8 mouse cellular contexts compared by ENCODE assay signal in genomic region chr4:116687041-116687440, GRCm38 (mm10). TPM values are rescaled to one million over a fixed set of nuclear protein-coding genes. Genes with fewer than 3 reads are reported as not detected.
A peak's percentile ranks its signal among the peaks of the same experiment; 100 is the strongest.
DNase-seq lines count a peak whose midpoint lies in the region; ATAC-seq and TF ChIP-seq lines count a peak whose summit lies in the region.

No protein-coding gene starts in this region.

- H3K4me1 ChIP-seq in embryonic facial prominence, embryonic 13.5 days: peaks cover 19% of the 10 kb centered on the region
- H3K4me1 ChIP-seq in intestine, postnatal 0 days (replicated peaks; ENCODE audit: control insufficient read depth, insufficient read depth, low read length): peaks cover 3% of the 10 kb centered on the region; the same call in 1 of the 2 replicates
- peaks cover 16% of the 10 kb centered on the region for H3K4me1 ChIP-seq in neural tube, embryonic 13.5 days (replicated peaks)

- H3K4me2 ChIP-seq in embryonic facial prominence, embryonic 13.5 days: peak overlapping the region; percentile 67
- H3K4me2 ChIP-seq in intestine, postnatal 0 days (replicated peaks; ENCODE audit: low read depth): peak overlapping the region; percentile 68
- H3K4me2 ChIP-seq in neural tube, embryonic 13.5 days: peak overlapping the region; percentile 81

- H3K27me3 ChIP-seq in embryonic facial prominence, embryonic 13.5 days: no peaks in the 10 kb centered on the region
- H3K27me3 ChIP-seq in intestine, postnatal 0 days (replicated peaks; ENCODE audit: control insufficient read depth, insufficient read depth, low read length): no peaks in the 10 kb centered on the region
- H3K27me3 ChIP-seq in neural tube, embryonic 13.5 days: no peaks in the 10 kb centered on the region

- TF ChIP-seq CTCF in layer of hippocampus, adult 2 months (conservative IDR thresholded peaks at IDR 0.05): no peak
- TF ChIP-seq CTCF in intestine, postnatal 0 days (IDR thresholded peaks at IDR 0.05; ENCODE audit: low read depth): no peak

- no peak for DNase-seq in layer of hippocampus, adult 2 months (ENCODE audit: low spot score in 2 of 2)
- no peak for DNase-seq in layer of hippocampus, postnatal 25 days (ENCODE audit: extremely low spot score in 1 of 2, low spot score in 1 of 2)
- no peak for DNase-seq in cerebellum, adult 18-20 months
- DNase-seq in testis, postnatal 14 days (ENCODE audit: low spot score): no peak

- H3K9me3 ChIP-seq in embryonic facial prominence, embryonic 13.5 days: no peaks in the 10 kb centered on the region
- H3K9me3 ChIP-seq in intestine, postnatal 0 days (ENCODE audit: control insufficient read depth): no peaks in the 10 kb centered on the region
- H3K9me3 ChIP-seq in neural tube, embryonic 13.5 days: no peaks in the 10 kb centered on the region

- no peak for ATAC-seq in embryonic facial prominence, embryonic 13.5 days (ENCODE audit: insufficient number of reproducible peaks, insufficient read depth, low FRiP score, low TSS enrichment, low read depth)
- ATAC-seq in intestine, postnatal 0 days: no peak
- ATAC-seq in neural tube, embryonic 13.5 days (ENCODE audit: low read depth): no peak
- no peak for ATAC-seq in megakaryocyte progenitor cell, adult 5-6 weeks (replicated peaks; ENCODE audit: poor library complexity)

- 39% methylated on average over 1 of the region's 1 CpGs for WGBS in embryonic facial prominence, embryonic 13.5 days
- 20% methylated on average over 1 of the region's 1 CpGs for WGBS in intestine, postnatal 0 days
- WGBS in neural tube, embryonic 13.5 days: 26% methylated on average over 1 of the region's 1 CpGs

- peak overlapping the region; percentile 92 for H3K27ac ChIP-seq in layer of hippocampus, adult 2 months
- no peak overlapping the region for H3K27ac ChIP-seq in embryonic facial prominence, embryonic 13.5 days
- H3K27ac ChIP-seq in intestine, postnatal 0 days (ENCODE audit: low read depth, low read length): no peak overlapping the region
- no peak overlapping the region for H3K27ac ChIP-seq in neural tube, embryonic 13.5 days (replicated peaks)

- H3K9ac ChIP-seq in embryonic facial prominence, embryonic 13.5 days: peak overlapping the region; percentile 86
- no peak overlapping the region for H3K9ac ChIP-seq in intestine, postnatal 0 days (ENCODE audit: low read depth, low read length)
- H3K9ac ChIP-seq in neural tube, embryonic 13.5 days: peak overlapping the region; percentile 73; the same call in 1 of the 2 replicates

- H3K4me3 ChIP-seq in layer of hippocampus, adult 2 months: peak overlapping the region; percentile 70
- H3K4me3 ChIP-seq in embryonic facial prominence, embryonic 13.5 days: peak overlapping the region; percentile 74
- peak overlapping the region; percentile 77; the same call in 1 of the 2 replicates for H3K4me3 ChIP-seq in intestine, postnatal 0 days (ENCODE audit: low read depth, low read length)
- H3K4me3 ChIP-seq in neural tube, embryonic 13.5 days: peak overlapping the region; percentile 68

- peaks cover 42% of the 10 kb centered on the region for H3K36me3 ChIP-seq in embryonic facial prominence, embryonic 13.5 days
- peaks cover 20% of the 10 kb centered on the region; the same call in 1 of the 2 replicates for H3K36me3 ChIP-seq in intestine, postnatal 0 days (ENCODE audit: control insufficient read depth, insufficient read depth)
- peaks cover 22% of the 10 kb centered on the region for H3K36me3 ChIP-seq in neural tube, embryonic 13.5 days

RNA-seq across cellular contexts. Expression of gene Prdx1, which starts 1.7 kb away (rescaled TPM):
- 100 to 1,000 TPM; 143 to 151 TPM for total RNA-seq in layer of hippocampus, adult 2 months (2021)
- total RNA-seq in layer of hippocampus, postnatal 25 days (2021): 100 to 1,000 TPM; 162 to 182 TPM
- polyA plus RNA-seq in embryonic facial prominence, embryonic 13.5 days (2015; fragmentation: Nextera tagmentation; extraction: Ambion mirVana): 1,178 and 1,215 TPM in 2 replicates
- polyA plus RNA-seq in intestine, postnatal 0 days (2015; fragmentation: Nextera tagmentation; extraction: Ambion mirVana): 1,180 and 1,265 TPM in 2 replicates
- 505 and 512 TPM in 2 replicates for polyA plus RNA-seq in neural tube, embryonic 13.5 days (2015; fragmentation: Nextera tagmentation; extraction: Ambion mirVana)
- total RNA-seq in megakaryocyte progenitor cell, adult 5-6 weeks (2015): 400 and 435 TPM in 2 replicates
- 254 and 304 TPM in 2 replicates for total RNA-seq in megakaryocyte progenitor cell, adult 5-6 weeks (2017)

RNA-seq across cellular contexts. Expression of gene Mmachc, which starts 21.2 kb away (rescaled TPM):
- 10 to 100 TPM; 16.4 to 20.8 TPM for total RNA-seq in layer of hippocampus, adult 2 months (2021)
- 10 to 100 TPM; 18.0 to 18.3 TPM for total RNA-seq in layer of hippocampus, postnatal 25 days (2021)
- 24.5 and 30.4 TPM in 2 replicates for polyA plus RNA-seq in embryonic facial prominence, embryonic 13.5 days (2015; fragmentation: Nextera tagmentation; extraction: Ambion mirVana)
- 5.9 and 6.3 TPM in 2 replicates for polyA plus RNA-seq in intestine, postnatal 0 days (2015; fragmentation: Nextera tagmentation; extraction: Ambion mirVana)
- polyA plus RNA-seq in neural tube, embryonic 13.5 days (2015; fragmentation: Nextera tagmentation; extraction: Ambion mirVana): 24.7 and 26.3 TPM in 2 replicates
- 36.9 and 44.9 TPM in 2 replicates for total RNA-seq in megakaryocyte progenitor cell, adult 5-6 weeks (2015)
- 19.8 and 23.0 TPM in 2 replicates for total RNA-seq in megakaryocyte progenitor cell, adult 5-6 weeks (2017)

RNA-seq across cellular contexts. Expression of gene Ccdc163, which starts 21.3 kb away (rescaled TPM):
- total RNA-seq in layer of hippocampus, adult 2 months (2021): 1 to 10 TPM; 3.9 to 6.0 TPM
- 1 to 10 TPM; 3.0 to 4.3 TPM for total RNA-seq in layer of hippocampus, postnatal 25 days (2021)
- 24.9 and 27.4 TPM in 2 replicates for polyA plus RNA-seq in embryonic facial prominence, embryonic 13.5 days (2015; fragmentation: Nextera tagmentation; extraction: Ambion mirVana)
- polyA plus RNA-seq in intestine, postnatal 0 days (2015; fragmentation: Nextera tagmentation; extraction: Ambion mirVana): 9.1 and 11.3 TPM in 2 replicates
- 12.0 TPM in 2 replicates for polyA plus RNA-seq in neural tube, embryonic 13.5 days (2015; fragmentation: Nextera tagmentation; extraction: Ambion mirVana)
- total RNA-seq in megakaryocyte progenitor cell, adult 5-6 weeks (2015): 35.5 and 56.1 TPM in 2 replicates
- total RNA-seq in megakaryocyte progenitor cell, adult 5-6 weeks (2017): 12.0 and 17.6 TPM in 2 replicates

RNA-seq across cellular contexts. Expression of gene Tesk2, which starts 33.7 kb away (rescaled TPM):
- 1 to 10 TPM; 4.2 to 4.8 TPM for total RNA-seq in layer of hippocampus, adult 2 months (2021)
- 1 to 10 TPM; 4.5 TPM for total RNA-seq in layer of hippocampus, postnatal 25 days (2021)
- polyA plus RNA-seq in embryonic facial prominence, embryonic 13.5 days (2015; fragmentation: Nextera tagmentation; extraction: Ambion mirVana): 9.4 and 11.2 TPM in 2 replicates
- 6.6 and 6.9 TPM in 2 replicates for polyA plus RNA-seq in intestine, postnatal 0 days (2015; fragmentation: Nextera tagmentation; extraction: Ambion mirVana)
- polyA plus RNA-seq in neural tube, embryonic 13.5 days (2015; fragmentation: Nextera tagmentation; extraction: Ambion mirVana): 3.0 and 4.0 TPM in 2 replicates
- 9.2 and 12.6 TPM in 2 replicates for total RNA-seq in megakaryocyte progenitor cell, adult 5-6 weeks (2015)
- 6.7 and 7.1 TPM in 2 replicates for total RNA-seq in megakaryocyte progenitor cell, adult 5-6 weeks (2017)

RNA-seq across cellular contexts. Expression of gene Akr1a1, which starts 35.6 kb away (rescaled TPM):
- 100 to 1,000 TPM; 376 to 387 TPM for total RNA-seq in layer of hippocampus, adult 2 months (2021)
- 100 to 1,000 TPM; 392 to 438 TPM for total RNA-seq in layer of hippocampus, postnatal 25 days (2021)
- 763 and 775 TPM in 2 replicates for polyA plus RNA-seq in embryonic facial prominence, embryonic 13.5 days (2015; fragmentation: Nextera tagmentation; extraction: Ambion mirVana)
- polyA plus RNA-seq in intestine, postnatal 0 days (2015; fragmentation: Nextera tagmentation; extraction: Ambion mirVana): 860 and 870 TPM in 2 replicates
- 689 and 718 TPM in 2 replicates for polyA plus RNA-seq in neural tube, embryonic 13.5 days (2015; fragmentation: Nextera tagmentation; extraction: Ambion mirVana)
- 370 and 377 TPM in 2 replicates for total RNA-seq in megakaryocyte progenitor cell, adult 5-6 weeks (2015)
- 591 and 829 TPM in 2 replicates for total RNA-seq in megakaryocyte progenitor cell, adult 5-6 weeks (2017)
